Mouse (Mus musculus) lung, postnatal 14 days (tissue): ENCODE measurements around the gene Fam184b.
A peak's percentile ranks its signal among the peaks of the same experiment; 100 is the strongest.
"Not testable (repeated sequence)": the region's sequence is repeated elsewhere in the genome, so short reads cannot be mapped to it uniquely, and the experiment has no call there.

Source experiments
- DNase-seq: peaks from one replicate; pipeline ENCODE4 v3.0.0; 2021

Gene Fam184b

GRCm38 (mm10) chr5:45638806-45639714 is at the start of gene Fam184b:
TSS of gene Fam184b (minus strand) at chr5:45639614.
- peak; percentile 23 for DNase-seq

GRCm38 (mm10) chr5:45689152-45689551 is 49.7 kb upstream of the Fam184b start:
- no peak for DNase-seq

- no peak for DNase-seq
Observed at GRCm38 (mm10) chr5:45686223-45686622, 46.8 kb upstream of the Fam184b start.

GRCm38 (mm10) chr5:45685243-45685642 is 45.8 kb upstream of the Fam184b start:
- DNase-seq = no peak

GRCm38 (mm10) chr5:45683388-45683787 is 44.0 kb upstream of the Fam184b start:
- no peak for DNase-seq

- DNase-seq = no peak
Observed at GRCm38 (mm10) chr5:45679955-45680354, 40.5 kb upstream of the Fam184b start.

GRCm38 (mm10) chr5:45677639-45678038 is 38.2 kb upstream of the Fam184b start:
- DNase-seq = no peak

GRCm38 (mm10) chr5:45675032-45675431 is 35.6 kb upstream of the Fam184b start:
- DNase-seq = no peak

GRCm38 (mm10) chr5:45670894-45671494 is 31.6 kb upstream of the Fam184b start:
- DNase-seq = no peak

- no peak for DNase-seq
Observed at GRCm38 (mm10) chr5:45670280-45670670, 30.9 kb upstream of the Fam184b start.

GRCm38 (mm10) chr5:45669598-45670279 is 30.3 kb upstream of the Fam184b start, which contains the start of gene Ncapg:
TSS of gene Ncapg (plus strand) at chr5:45669919.
- DNase-seq = peak; percentile 100

GRCm38 (mm10) chr5:45669234-45669597 is 29.8 kb upstream of the Fam184b start:
- no peak for DNase-seq

- no peak for DNase-seq
Observed at GRCm38 (mm10) chr5:45668831-45669230, 29.4 kb upstream of the Fam184b start.

- no peak for DNase-seq
Observed at GRCm38 (mm10) chr5:45668324-45668723, 28.9 kb upstream of the Fam184b start.

- not testable (repeated sequence) for DNase-seq
Observed at GRCm38 (mm10) chr5:45658406-45658805, 19.0 kb upstream of the Fam184b start.

GRCm38 (mm10) chr5:45651026-45651703 is 11.8 kb upstream of the Fam184b start:
- DNase-seq = no peak

- no peak for DNase-seq
Observed at GRCm38 (mm10) chr5:45639715-45640092, 290 bp upstream of the Fam184b start.

- no peak for DNase-seq
Observed at GRCm38 (mm10) chr5:45638378-45638777, 1.0 kb downstream of the Fam184b start.

GRCm38 (mm10) chr5:45629470-45629869 is 9.9 kb downstream of the Fam184b start:
- DNase-seq = no peak

GRCm38 (mm10) chr5:45627771-45628170 is 11.6 kb downstream of the Fam184b start:
- DNase-seq = no peak

- no peak for DNase-seq
Observed at GRCm38 (mm10) chr5:45621511-45621910, 17.9 kb downstream of the Fam184b start.

GRCm38 (mm10) chr5:45599056-45599455 is 40.4 kb downstream of the Fam184b start:
- DNase-seq = no peak
